Mouse (Mus musculus) liver (tissue): ENCODE data around the gene Foxs1.

Experiments used
- DNase-seq: peaks from one replicate; pipeline ENCODE4 v3.0.0-alpha.2; 2020; ENCODE audit warnings: mixed read lengths

Gene Foxs1

DNA sequence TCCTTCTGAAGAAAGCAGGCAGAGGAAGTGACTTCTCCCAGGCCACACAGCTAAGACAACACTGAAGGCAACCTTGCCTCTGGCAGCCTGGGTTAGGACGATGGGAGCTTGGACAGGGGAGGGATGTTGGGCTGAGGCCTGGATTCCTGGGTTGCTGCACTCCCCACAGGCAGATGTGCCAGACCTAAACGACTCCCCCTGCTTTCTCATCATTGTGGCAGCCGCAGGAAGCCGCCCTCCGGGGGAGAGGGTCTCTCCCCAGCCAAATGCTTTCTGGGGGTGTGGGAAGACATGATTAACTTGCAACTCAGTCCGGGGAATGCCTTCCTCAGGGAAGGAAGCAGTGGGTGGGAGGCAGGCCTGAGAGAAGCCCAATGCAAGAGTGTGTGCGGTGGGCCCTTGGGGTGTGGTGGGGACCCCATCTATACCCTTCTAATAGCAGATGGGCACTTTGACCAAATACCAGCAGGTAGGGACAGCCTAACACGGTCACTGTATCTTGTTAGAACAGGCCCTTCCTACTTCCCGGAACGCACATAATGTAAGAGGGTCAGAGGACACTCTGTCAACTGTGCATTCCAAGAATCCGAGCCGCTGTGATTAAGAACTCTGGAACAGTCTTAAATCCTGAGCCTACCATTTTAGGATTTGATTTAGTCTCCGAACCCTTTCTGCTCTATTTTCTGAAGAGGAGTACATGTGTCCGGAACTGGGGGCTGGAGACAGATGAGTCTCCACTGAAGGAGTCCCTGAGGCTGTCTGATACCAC, 4.6 kb downstream of the Foxs1 start:
- DNase-seq: no peak

DNA sequence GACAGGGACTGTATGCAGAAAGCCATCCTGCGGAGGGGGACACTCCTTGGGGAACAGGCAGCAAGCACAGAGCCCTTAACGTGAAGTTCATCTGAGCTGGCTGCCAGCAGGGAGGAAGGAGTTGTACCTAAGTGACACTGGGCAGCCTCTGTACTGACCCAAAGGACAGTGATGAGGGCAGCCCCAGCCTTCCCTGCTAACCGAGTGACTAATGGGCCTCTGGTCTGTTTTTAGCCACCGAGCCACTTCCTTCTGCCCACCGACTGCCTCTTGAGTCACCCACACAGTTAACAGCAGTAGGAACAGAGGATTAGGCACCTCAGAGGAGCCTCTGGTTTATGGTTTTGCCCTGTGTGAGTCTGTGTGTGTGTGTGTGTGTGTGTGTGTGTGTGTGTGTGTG, 5.6 kb downstream of the Foxs1 start:
- no peak for DNase-seq

DNA sequence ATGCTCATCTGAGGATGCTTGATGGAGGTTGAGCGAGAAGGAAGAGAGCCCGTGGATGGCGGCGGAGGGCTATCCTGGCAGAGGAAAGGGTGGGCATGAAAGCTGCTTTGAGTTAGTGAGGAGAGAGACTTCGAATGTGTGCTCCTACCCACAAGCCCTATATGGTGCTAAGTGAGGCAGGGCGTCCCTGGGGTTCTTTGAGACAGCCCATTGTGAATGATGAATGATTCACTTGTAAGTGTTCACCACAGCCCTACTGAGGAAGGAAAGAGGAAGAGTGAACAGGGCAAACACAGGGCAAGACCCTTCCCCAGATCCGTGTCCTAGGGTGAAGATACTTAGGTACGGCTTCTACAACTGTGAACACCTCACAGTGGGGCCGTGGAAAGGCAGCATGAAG, 6.1 kb downstream of the Foxs1 start:
- no peak for DNase-seq

DNA sequence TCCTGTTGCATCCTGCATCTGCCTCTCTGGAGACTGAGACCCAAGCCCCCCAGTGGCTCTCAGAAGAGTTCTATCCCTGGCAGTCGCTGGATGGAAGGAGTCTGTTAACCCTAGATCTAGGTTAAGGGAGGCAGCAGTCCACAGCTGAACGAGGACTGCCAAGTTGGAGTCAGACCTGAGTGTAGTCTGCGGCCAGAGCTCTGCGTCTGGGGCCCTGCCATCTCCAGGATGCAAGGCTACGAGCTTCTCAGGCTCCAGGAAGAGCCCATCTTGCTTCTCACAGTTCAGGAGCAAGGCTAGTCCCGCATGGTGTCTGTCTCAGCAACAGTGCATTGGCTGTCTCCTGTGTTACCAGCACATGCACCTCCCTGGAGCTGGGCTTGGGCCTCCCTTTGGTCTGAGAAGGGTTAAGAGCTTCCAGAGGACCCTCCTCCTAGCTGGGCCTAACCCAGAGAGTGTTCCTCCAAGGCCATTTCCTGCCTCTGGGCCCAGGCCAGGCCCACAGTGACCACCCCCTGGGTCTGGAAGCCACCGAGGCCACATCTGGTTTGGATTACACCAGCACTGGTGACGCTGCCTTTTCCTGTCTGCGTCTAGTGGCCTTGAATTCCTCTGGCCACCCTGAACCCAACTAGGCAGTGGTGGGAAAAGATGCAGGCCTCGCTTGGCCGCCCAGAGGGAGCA, 7.7 kb downstream of the Foxs1 start:
- DNase-seq: peak; percentile 49

DNA sequence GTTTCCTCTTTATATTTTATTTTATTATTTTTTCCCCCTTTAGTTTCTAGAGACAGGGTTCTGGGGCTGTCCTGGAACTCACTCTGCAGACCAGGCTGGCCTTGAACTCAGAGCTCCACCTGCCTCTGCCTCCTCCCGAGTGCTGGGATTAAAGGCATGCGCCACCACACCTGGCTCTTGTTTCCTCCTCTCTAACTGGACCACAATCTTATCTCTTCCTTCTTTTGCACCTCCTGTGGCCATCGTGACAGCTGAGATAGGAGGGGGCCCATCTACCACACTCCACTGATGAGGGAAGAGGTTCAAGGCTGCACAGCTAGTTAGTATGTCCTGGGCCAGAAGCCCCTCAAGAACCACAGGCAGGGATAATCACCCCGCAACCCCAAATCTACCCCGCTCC, 8.5 kb downstream of the Foxs1 start:
- DNase-seq: no peak

DNA sequence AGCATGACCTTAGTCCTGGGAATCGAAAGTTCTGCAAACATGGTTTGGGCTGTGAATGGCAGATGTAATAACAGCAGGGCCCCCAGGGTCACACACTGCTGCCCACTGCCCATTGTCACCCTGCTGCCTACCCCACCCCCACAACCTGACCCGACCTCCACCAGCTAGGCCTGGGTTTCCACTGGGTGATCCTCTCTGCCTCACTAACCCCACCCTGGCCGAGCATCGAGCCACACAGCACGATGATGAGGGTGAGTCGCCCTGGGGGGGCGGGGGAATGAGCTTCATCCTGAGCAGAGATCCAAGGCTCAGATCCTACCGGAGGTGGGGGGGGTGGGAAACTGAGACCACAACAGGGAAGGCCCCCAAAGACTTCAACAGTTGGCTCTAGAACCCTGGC, 8.9 kb downstream of the Foxs1 start:
- DNase-seq: no peak

DNA sequence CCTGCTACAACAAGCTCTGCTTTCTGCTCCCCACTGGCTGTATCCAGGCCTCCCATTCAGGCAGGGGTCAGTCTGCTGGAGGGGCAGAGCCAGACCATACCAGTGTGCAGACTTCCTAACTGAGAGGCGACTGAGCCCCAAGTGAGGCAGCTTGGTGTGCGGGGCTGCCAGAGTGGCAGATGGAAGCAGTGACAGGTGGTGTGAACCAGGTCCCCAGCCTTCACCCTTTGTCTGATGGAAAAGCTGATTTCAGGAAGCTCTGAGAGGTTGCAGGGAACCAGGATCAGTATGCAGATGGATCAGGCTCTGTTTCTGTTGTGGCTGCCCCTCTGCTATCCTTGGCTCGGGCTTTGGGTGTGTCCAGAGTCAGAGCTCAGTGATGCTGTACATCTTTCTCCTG, 9.4 kb downstream of the Foxs1 start:
- no peak for DNase-seq

DNA sequence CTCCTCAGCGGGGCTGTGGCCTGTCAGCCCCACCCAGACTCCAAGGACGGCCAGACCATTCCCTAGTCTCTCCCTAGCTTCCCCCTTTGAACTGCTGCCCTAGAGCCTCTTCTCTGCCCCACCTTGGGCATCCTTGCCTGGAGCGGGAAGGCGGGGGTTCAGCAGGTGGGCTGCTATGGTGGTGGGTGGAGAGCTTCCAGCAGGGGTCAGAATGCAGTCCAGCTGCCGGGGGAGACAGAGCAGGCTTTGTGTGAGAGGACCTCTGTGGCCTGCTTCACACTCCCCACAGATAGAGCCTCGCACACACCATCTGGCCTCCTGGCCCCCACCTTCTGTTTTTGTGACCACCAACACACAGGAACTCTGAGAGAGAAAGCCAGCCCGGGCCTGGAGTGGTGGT, 10.6 kb downstream of the Foxs1 start:
- no peak for DNase-seq

DNA sequence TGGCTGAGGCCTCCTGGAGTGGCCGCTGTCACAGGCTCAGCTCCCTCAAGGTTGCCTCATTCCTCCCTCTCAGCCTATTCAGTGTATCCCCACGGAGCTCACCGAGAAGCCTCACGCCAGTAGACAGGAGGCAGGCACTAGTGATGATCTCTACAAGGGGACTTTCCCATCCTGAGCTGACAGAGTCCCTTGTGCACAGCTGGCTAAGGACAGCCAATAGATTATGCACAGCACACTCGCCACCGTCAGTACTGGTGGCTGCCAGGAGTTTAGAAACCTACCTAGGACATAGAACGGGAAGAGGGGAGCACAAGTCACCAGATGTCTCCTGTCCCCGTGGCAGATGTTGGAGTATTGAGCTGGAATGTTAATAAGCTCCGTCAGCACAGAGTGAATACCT, 15.3 kb downstream of the Foxs1 start:
- no peak for DNase-seq

DNA sequence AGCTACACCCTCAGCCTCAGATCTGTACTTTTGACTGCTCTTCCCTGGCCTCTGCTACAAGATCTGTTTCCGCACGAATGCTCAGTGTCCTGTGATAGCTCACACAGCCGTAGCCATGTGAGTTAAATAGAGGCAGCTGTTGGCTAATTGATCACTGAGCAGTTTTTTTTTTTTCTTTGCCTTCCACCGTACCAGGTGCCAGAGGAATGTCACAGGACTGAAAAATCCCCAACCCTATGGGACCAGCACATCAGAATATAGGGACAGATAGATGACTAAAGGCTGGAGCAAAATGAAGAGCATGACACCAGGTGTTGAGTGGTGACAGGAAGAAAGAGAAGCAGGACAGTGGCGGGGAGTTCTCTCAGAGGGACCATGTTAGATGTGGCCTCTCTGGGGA, 16.9 kb downstream of the Foxs1 start:
- DNase-seq: no peak

DNA sequence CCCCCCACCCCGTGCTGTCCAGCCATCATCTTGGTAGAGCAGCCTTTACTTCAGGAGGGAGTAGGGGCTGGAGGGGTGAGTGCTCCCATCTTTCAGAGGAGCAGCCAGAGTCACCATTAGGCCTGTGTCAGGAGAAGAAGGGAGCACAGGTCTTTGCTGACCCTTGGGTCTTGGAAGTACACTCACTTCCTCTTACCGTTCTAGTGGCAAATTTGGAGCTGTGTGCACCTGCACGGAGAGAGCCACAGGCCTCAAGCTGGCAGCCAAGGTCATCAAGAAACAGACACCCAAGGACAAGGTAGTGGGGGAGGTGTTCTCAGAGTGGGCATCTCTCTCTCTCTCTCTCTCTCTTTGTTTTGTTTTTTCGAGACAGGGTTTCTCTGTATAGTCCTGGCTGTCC, 17.6 kb downstream of the Foxs1 start:
- DNase-seq: no peak

DNA sequence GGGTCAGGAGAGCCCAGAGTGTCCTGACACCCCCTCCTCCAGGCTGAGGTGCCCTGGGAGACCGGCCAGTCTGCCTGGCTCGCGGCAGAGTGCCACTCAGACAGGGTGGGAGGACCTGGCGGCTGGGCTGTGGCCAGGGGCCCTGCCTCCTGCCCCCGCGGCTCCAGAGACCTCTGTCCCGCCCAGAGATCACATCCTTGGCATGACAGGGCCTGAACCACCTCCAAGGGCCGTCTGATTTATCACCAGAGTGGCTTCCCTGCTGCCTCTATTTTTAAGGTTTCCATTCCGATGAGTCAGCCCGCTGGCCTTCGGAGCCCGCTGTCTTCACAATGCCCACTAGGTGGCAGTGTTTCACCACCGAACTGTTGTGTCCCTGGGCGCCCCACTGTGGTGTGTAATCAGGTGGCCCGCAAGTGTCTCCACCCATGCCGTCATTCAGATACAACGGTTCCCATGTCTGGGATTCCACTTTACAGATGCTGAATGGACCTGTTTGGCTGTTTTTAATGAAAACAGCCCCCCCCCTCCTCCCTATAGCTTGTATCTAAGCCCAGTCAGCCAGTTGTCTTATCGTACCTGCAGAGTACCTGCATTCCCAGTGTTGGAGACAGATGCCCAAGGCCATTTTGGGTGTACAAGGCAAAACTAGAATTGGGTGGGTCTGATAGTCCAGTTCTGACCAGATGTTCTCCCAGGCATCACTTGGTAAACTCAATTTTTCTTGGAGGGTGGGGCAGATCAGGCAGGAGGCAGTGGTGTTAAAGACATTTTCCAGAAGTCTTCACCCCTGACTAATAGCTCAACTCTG, 18.5 kb downstream of the Foxs1 start:
- peak; percentile 80 for DNase-seq

DNA sequence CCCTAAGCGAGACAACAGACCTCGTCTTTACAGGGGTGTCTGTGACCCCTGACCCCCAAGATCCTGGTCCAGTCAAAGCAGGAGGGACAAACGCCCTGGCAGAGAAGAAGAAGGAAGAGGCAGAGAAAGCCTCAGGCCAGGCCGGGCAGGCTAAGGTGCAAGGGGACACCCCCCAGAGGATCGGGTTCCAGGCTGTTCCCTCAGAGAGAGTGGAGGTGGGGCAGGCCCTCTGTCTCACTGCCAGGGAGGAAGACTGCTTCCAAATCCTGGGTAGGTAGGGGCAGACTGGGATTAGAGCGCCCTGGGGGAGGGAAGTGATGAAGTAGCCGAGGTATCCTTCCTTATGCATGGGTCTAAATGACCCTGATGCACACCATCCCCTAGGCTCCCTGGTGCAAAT, 19.5 kb downstream of the Foxs1 start:
- no peak for DNase-seq

DNA sequence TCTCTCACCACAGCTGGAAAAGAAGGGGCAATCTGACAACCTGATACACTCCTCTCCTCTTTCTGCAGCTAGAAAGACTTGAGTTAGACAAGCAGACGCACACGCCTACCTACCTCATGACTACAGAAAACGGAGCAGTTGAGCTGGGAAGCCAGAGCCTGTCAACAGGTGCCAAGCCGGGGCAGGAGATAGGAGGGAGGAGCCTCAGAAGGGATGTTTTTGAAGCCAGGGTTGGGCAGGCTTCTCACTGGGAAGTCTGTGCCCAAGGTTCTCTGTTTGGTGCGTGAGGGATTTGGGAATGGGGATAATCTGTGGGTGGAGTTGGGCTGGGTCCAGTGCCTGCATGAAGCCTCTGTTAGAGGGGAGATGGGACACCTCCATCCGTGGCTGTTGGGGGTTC, 21.6 kb downstream of the Foxs1 start:
- no peak for DNase-seq

DNA sequence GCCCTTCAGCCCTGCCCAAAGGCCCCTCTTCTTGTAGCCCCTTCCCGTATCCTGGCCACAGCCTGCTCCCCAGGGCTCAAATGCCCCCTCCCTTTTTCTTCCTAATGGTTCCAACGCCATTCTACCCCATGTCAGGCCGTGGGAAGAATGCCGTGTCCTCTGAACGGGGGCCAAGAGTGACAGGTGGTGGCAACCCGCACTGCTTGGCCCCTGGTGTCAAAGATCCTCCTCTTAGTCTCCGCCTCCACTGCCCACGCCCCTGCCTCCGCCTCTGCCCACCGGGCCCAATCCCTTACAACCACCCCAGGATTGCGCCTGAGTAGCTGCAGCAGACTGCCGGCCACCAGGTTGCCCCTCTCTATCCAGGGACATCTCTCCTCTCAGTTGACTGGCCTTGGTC, 22.0 kb downstream of the Foxs1 start, which contains the start of gene Mylk2:
TSS of gene Mylk2 (plus strand) at position 322 of the 400 bp plus-strand sequence.
- DNase-seq: no peak

DNA sequence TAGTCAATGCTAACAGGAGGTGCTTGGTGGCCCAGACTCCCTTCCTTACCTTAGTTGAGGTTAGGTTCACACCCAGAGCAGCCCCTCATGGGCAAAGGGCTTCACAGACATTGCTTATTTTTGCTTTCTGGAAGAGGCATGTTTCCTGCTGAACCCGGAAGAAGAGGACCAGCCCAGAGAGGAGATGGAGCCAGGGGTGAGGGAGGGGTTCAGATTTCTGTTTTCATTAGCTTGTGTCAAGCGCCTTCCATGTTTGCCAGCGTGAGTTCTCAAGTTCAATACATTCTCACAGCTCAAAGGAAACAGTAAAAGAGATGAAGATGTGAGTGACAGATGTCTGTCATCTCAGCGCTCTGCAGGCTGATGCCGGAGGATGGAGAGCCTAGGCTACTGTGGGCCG, 23.2 kb downstream of the Foxs1 start:
- no peak for DNase-seq

DNA sequence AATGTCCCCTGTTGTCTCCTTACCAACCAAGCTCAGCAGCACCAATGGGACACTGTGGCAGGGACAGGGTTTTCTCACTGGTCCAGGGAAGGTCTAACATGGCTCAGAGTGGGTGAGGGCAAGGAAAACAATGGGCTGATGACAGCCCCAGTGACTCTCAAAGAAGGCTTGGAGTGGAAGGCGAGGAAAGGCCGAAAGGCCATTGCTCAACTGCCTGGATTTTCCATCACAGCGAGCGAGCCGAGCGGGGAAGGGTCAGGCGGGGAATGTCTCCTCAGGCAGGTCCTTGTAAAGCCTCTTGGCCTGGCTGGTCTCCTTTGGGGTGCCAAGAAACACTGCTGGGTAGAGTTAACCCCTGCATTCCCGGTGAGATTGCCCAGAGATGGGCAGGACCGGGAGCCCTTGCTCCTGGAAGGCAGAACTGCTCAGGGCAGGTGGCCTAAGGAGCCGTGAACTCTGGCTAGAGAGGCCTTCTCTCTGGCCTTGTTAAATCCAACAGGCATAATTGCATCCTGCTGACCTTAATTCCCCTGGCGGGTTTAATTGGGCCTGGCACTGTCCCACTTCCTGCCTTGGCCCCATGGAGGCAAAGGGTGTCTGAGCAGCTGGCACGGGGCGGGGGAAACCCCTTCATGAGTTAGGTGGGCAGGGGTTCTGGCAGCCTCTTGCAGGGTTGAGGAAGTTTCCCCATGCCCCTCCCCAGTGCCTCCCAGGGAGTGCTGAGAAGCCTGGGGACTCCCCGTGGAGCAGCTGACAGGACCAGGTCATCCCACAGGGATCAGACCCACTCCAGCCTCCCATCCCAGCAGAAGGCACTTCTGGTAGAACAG, 25.7 kb downstream of the Foxs1 start:
- no peak for DNase-seq

DNA sequence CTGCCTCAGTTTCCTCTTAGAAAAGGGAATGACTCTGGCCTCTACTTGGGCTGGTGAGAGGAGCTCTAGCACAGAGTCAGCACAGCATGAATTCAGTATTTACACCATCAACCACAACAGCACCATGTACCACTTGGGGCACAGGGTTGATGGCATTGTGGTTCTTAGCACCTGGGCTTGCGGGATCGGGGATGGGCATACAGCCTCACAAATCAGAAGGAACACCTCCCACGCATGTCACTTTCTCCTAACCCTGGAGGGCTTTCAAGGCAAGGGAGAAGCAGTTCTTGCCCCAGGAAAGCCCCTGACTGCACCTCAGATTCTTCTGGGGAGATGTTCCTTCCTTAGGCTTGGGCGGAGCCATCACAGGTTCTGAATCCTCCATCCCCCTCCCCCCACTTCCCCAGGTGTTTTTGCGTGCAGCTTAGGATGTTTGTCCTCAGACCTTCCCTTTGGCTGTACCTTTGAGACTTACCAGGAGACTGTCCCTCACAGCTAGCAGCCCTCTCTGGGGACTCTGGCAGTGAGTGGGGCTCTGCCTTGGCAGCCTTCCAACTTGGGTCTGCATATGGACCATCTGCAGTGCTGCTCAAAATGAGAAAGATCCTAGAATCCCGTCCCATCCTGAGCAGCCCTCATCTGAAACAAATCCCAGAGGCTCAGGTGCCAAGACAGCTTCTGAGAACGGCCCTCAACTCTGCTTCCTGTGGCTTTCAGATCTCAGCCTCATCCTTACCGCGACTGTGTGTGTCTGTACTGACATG, 26.6 kb downstream of the Foxs1 start:
- DNase-seq: no peak

DNA sequence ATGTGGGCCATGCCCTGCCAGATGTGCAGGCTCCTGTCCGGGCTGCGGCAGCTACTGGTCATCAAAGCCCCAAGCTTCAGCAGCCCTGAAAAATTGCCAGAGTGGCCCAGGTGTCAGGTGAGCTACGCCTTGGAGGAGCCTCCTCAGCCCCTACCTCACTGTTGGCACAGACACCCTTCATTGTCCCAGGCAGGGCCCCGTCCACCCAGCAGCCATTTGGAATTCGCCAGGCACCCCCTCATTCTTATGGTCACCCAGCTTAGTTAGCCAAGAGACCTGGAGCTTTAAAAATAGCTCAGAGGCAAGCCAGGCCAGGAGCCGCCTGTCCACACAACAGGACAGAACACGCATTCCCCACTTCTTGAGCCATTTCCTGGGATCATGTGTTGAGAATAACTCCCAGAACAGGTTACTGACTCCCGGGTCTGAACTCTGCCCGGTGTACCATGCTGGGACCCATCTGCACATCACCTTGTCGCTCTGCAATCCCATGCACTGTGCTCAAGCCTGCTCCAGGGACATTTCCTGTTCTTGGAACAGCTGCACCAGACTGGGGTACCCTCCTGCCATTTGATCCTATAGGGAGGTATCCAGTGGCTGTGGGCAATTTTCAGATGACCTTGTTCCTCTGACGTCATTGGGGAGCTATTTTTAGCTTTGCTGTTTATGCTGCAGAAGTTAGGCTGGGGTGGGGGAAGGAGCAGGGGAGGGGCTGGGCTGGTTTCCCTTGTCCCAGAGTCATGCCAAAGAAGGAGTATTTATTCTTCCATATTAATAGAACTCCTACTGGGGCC, 27.8 kb downstream of the Foxs1 start:
- DNase-seq: no peak

DNA sequence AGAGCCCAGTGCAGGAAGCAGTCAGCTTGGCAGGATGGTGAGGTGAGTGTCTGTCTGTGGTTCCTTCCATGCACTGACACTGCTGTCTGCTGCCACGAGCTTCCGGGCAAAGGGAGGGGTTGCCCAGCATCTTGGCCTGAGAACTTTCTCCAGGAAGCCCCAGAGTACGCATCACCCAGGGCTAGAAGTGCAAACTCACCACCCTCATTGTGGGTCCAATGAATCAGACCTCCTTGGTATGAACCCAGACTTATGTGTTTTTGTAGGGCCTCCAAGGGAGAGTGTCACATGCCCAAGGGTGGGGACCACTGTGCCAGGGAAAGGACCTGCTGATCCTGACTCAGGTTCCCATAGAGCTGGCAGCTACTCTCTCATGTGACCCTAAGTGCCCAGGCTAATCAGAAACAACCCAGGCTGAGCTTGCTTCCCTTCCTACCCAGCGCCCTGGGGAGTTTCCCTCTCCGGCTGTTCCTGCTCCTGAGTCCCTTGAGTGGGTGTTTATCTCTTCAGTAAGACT, 28.8 kb downstream of the Foxs1 start:
- DNase-seq: no peak

DNA sequence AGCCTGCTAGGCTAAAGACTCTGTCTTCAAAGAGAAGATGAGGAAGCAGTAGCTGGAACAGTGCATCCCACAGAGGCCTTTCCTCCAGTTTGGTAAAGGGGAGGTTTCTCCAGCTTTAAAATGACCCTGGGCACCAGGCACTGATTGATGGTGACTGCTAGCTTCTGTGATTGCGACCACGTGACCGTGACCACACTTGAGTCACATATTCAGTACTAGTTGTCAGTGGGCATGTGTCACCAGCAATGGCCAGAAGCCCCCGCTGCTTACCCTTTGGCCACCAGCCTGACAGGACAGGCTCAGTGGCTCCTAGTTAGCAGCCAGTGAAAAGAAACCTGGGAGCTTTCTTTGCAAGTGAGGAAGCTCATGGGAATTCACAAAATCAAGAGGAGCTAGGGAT, 29.4 kb downstream of the Foxs1 start:
- DNase-seq: no peak
